Mouse (Mus musculus) MEL (cell line): ENCODE measurements around the gene Ctu2. TPM values are rescaled to one million over a fixed set of nuclear protein-coding genes. Genes with fewer than 3 reads are reported as not detected.

Experiments
- DNase-seq: peaks from one replicate; pipeline ENCODE4 v3.0.0; 2011; ENCODE audit warnings: low read depth, low spot score
- H3K27ac ChIP-seq: 2 replicates; pipeline ENCODE4 v1.5.1; 2012; ENCODE audit warnings: low read depth, mild to moderate bottlenecking, control low read depth, low read length, moderate library complexity; ENCODE audit not compliant: control insufficient read depth
- H3K27me3 ChIP-seq, 2 experiments: fragments of 150-350 bp in 1 of 2; sonication (generic) in 1 of 2; 2 replicates each; pipeline ENCODE4 v1.6.1; 2012; ENCODE audit warnings: low read length in 2 of 2, mild to moderate bottlenecking in 2 of 2, improper control_type of control experiment in 1 of 2, moderate library complexity in 1 of 2; ENCODE audit not compliant: insufficient read depth in 2 of 2, control insufficient read depth in 1 of 2
- H3K36me3 ChIP-seq, 2 experiments: 2 replicates each; pipeline ENCODE4 v1.6.1; 2012 to 2014; ENCODE audit warnings: low read length in 2 of 2, improper control_type of control experiment in 1 of 2, inconsistent platforms in 1 of 2, mild to moderate bottlenecking in 1 of 2; ENCODE audit not compliant: insufficient read depth in 2 of 2, control insufficient read depth in 1 of 2
- H3K4me1 ChIP-seq, 2 experiments: fragments of 150-350 bp in 1 of 2; sonication (generic) in 1 of 2; 2 replicates each; pipeline ENCODE4 v1.6.1; 2012; ENCODE audit warnings: low read length in 2 of 2, improper control_type of control experiment in 1 of 2, mild to moderate bottlenecking in 1 of 2; ENCODE audit not compliant: insufficient read depth in 2 of 2, control insufficient read depth in 1 of 2
- H3K4me3 ChIP-seq, 2 experiments: fragments of 150-350 bp in 1 of 2; sonication (generic) in 1 of 2; 2 replicates each; pipeline ENCODE4 v1.5.1; 2012; ENCODE audit warnings: low read depth in 2 of 2, low read length in 2 of 2, mild to moderate bottlenecking in 2 of 2, moderate library complexity in 2 of 2, control low read depth in 1 of 2, improper control_type of control experiment in 1 of 2; ENCODE audit not compliant: control insufficient read depth in 1 of 2, insufficient read depth in 1 of 2
- H3K79me2 ChIP-seq: 2 replicates; pipeline ENCODE4 v1.6.1; 2012; ENCODE audit warnings: mild to moderate bottlenecking, low read length, moderate library complexity; ENCODE audit not compliant: control insufficient read depth, poor library complexity, insufficient read depth
- H3K9ac ChIP-seq: 2 replicates; pipeline ENCODE4 v1.6.1; 2012; ENCODE audit warnings: low read depth, mild to moderate bottlenecking, control low read depth, low read length, moderate library complexity; ENCODE audit not compliant: control insufficient read depth, poor library complexity, severe bottlenecking
- H3K9me3 ChIP-seq: fragments of 150-350 bp; sonication (generic); replicated peaks from 2 replicates; pipeline ENCODE4 v1.6.1; 2012; ENCODE audit warnings: mild to moderate bottlenecking, low read length, improper control_type of control experiment, moderate library complexity; ENCODE audit not compliant: insufficient read depth
- BHLHE40 ChIP-seq: IDR thresholded peaks from 2 replicates; pipeline ENCODE4 v1.6.1; 2012; ENCODE audit warnings: low read depth, mild to moderate bottlenecking, inconsistent platforms, low read length, improper control_type of control experiment, borderline replicate concordance
- CHD1 ChIP-seq: IDR thresholded peaks from 2 replicates; pipeline ENCODE4 v1.6.1; 2012; ENCODE audit warnings: low read depth, mild to moderate bottlenecking, inconsistent platforms, low read length, improper control_type of control experiment
- CTCF ChIP-seq, 3 experiments: IDR thresholded peaks in 2 of 3; conservative IDR thresholded peaks in 1 of 3; 2 replicates each; pipeline ENCODE4 v1.5.1; 2011 to 2012; ENCODE audit warnings: low read length in 3 of 3, low read depth in 2 of 3, mild to moderate bottlenecking in 2 of 3, improper control_type of control experiment in 1 of 3, inconsistent platforms in 1 of 3, mixed read lengths in 1 of 3, moderate library complexity in 1 of 3; ENCODE audit not compliant: control insufficient read depth in 1 of 3, insufficient read depth in 1 of 3, poor library complexity in 1 of 3, severe bottlenecking in 1 of 3
- E2F4 ChIP-seq: IDR thresholded peaks from 2 replicates; pipeline ENCODE4 v1.6.1; 2011; ENCODE audit warnings: low read depth, low read length, improper control_type of control experiment, borderline replicate concordance
- ELF1 ChIP-seq: IDR thresholded peaks from 2 replicates; pipeline ENCODE4 v1.6.1; 2014; ENCODE audit warnings: low read depth, mild to moderate bottlenecking, inconsistent platforms, low read length, improper control_type of control experiment, moderate library complexity
- ETS1 ChIP-seq: IDR thresholded peaks from 2 replicates; pipeline ENCODE4 v1.6.1; 2012; ENCODE audit warnings: low read depth, mild to moderate bottlenecking, inconsistent platforms, low read length, improper control_type of control experiment, moderate library complexity
- GABPA ChIP-seq: IDR thresholded peaks from 2 replicates; pipeline ENCODE4 v1.6.1; 2012; ENCODE audit warnings: low read depth, mild to moderate bottlenecking, inconsistent platforms, low read length, improper control_type of control experiment, moderate library complexity
- GATA1 ChIP-seq: IDR thresholded peaks from 2 replicates; pipeline ENCODE4 v1.6.1; 2011; ENCODE audit warnings: low read depth, low read length, improper control_type of control experiment
- KAT2A ChIP-seq: conservative IDR thresholded peaks from 2 replicates; pipeline ENCODE4 v1.6.1; 2012; ENCODE audit warnings: low read depth, low read length, improper control_type of control experiment, inconsistent platforms
- MAFK ChIP-seq: IDR thresholded peaks from 2 replicates; pipeline ENCODE4 v1.6.1; 2011; ENCODE audit warnings: low read depth, mild to moderate bottlenecking, low read length, improper control_type of control experiment, borderline replicate concordance
- MAX ChIP-seq: IDR thresholded peaks from 2 replicates; pipeline ENCODE4 v1.6.1; 2011; ENCODE audit warnings: low read length, improper control_type of control experiment
- MAZ ChIP-seq: IDR thresholded peaks from 2 replicates; pipeline ENCODE4 v1.6.1; 2012; ENCODE audit warnings: low read depth, mild to moderate bottlenecking, inconsistent platforms, low read length, improper control_type of control experiment
- MEF2A ChIP-seq: IDR thresholded peaks from 2 replicates; pipeline ENCODE4 v1.6.1; 2014; ENCODE audit warnings: low read depth, mild to moderate bottlenecking, inconsistent platforms, low read length, improper control_type of control experiment; ENCODE audit not compliant: poor library complexity, insufficient replicate concordance, severe bottlenecking; ENCODE audit errors: extremely low read depth
- MXI1 ChIP-seq: IDR thresholded peaks from 2 replicates; pipeline ENCODE4 v1.6.1; 2011; ENCODE audit warnings: mild to moderate bottlenecking, low read depth, low read length, improper control_type of control experiment
- MYB ChIP-seq: IDR thresholded peaks from 2 replicates; pipeline ENCODE4 v1.6.1; 2011; ENCODE audit warnings: mild to moderate bottlenecking, low read depth, low read length, improper control_type of control experiment
- MYC ChIP-seq: IDR thresholded peaks from 2 replicates; pipeline ENCODE4 v1.6.1; 2011; ENCODE audit warnings: low read depth, mild to moderate bottlenecking, low read length, improper control_type of control experiment, moderate library complexity
- NELFE ChIP-seq: IDR thresholded peaks from 2 replicates; pipeline ENCODE4 v1.6.1; 2011; ENCODE audit warnings: low read depth, low read length, improper control_type of control experiment
- POLR2A ChIP-seq, 2 experiments: IDR thresholded peaks; 2 replicates each; pipeline ENCODE4 v1.6.1; 2011 to 2012; ENCODE audit warnings: low read length in 2 of 2, mild to moderate bottlenecking in 2 of 2, control low read depth in 1 of 2, improper control_type of control experiment in 1 of 2, low read depth in 1 of 2, moderate library complexity in 1 of 2; ENCODE audit not compliant: control insufficient read depth in 1 of 2, insufficient read depth in 1 of 2, poor library complexity in 1 of 2
- POLR2AphosphoS2 ChIP-seq: IDR thresholded peaks from 2 replicates; pipeline ENCODE4 v1.6.1; 2011; ENCODE audit warnings: low read length, improper control_type of control experiment
- POLR2AphosphoS5 ChIP-seq: IDR thresholded peaks from 2 replicates; pipeline ENCODE4 v1.6.1; 2012; ENCODE audit warnings: low read depth, borderline replicate concordance, mild to moderate bottlenecking, inconsistent platforms, low read length, moderate library complexity, mixed read lengths
- RAD21 ChIP-seq: IDR thresholded peaks from 2 replicates; pipeline ENCODE4 v1.6.1; 2011; ENCODE audit warnings: mild to moderate bottlenecking, low read depth, low read length, improper control_type of control experiment
- SIN3A ChIP-seq: IDR thresholded peaks from 2 replicates; pipeline ENCODE4 v1.6.1; 2012; ENCODE audit warnings: low read length, improper control_type of control experiment, inconsistent platforms
- SMC3 ChIP-seq: IDR thresholded peaks from 2 replicates; pipeline ENCODE4 v1.6.1; 2011; ENCODE audit warnings: low read depth, low read length, improper control_type of control experiment
- TCF12 ChIP-seq: IDR thresholded peaks from 2 replicates; pipeline ENCODE4 v1.6.1; 2014; ENCODE audit warnings: low read depth, mild to moderate bottlenecking, inconsistent platforms, low read length, improper control_type of control experiment, moderate library complexity
- USF1 ChIP-seq: IDR thresholded peaks from 2 replicates; pipeline ENCODE4 v1.6.1; 2014; ENCODE audit warnings: low read depth, mild to moderate bottlenecking, inconsistent platforms, low read length, improper control_type of control experiment, moderate library complexity
- ZKSCAN1 ChIP-seq: IDR thresholded peaks from 2 replicates; pipeline ENCODE4 v1.6.1; 2012; ENCODE audit warnings: low read depth, mild to moderate bottlenecking, inconsistent platforms, low read length, improper control_type of control experiment, moderate library complexity
- ZMIZ1 ChIP-seq: IDR thresholded peaks from 2 replicates; pipeline ENCODE4 v1.6.1; 2012; ENCODE audit warnings: low read depth, mild to moderate bottlenecking, inconsistent platforms, low read length, improper control_type of control experiment, moderate library complexity
- ZNF384 ChIP-seq: IDR thresholded peaks from 2 replicates; pipeline ENCODE4 v1.6.1; 2012; ENCODE audit warnings: low read depth, mild to moderate bottlenecking, inconsistent platforms, low read length, improper control_type of control experiment
- polyA plus RNA-seq, 2 experiments: library from polyadenylated mRNA; stranded (reverse) in 1 of 2; unstranded in 1 of 2; fragments of >175 nt in 1 of 2; fragments of >200 nt in 1 of 2; gene quantifications; 2 replicates each; pipeline versions ENCODE4 v1.2.1 to v1.2.4; 2012; ENCODE audit warnings: low replicate concordance in 2 of 2, low read depth in 1 of 2; ENCODE audit not compliant: insufficient read length in 2 of 2, insufficient read depth in 1 of 2, missing spikeins in 1 of 2
- total RNA-seq: library from RNA; depleted of rRNA; stranded (reverse); fragments of 300-350 nt; gene quantifications from 2 replicates; pipeline ENCODE4 v1.2.3, GENCODE M21; 2012

The Ctu2 gene
- total and polyA plus RNA-seq, 3 experiments = 44.0 to 57.4 TPM; not detected in 1

- no peak for DNase-seq
- Histone ChIP-seq H3K4me1 (peaks cover 0 to 3% of the 10 kb centered on the region in 2 experiments; a peak in 1 of 4 replicates), H3K27ac (no peak overlapping the region), H3K4me3 (peak overlapping the region in 1 of 2 experiments; percentile 69; a peak in 2 of 4 replicates), H3K9me3 (no peaks in the 10 kb centered on the region)
- TF ChIP-seq ELF1 = no peak
- TF ChIP-seq POLR2A (IDR thresholded peaks at IDR 0.05; ENCODE audit: control insufficient read depth in 1 of 2, insufficient read depth in 1 of 2, low read depth in 1 of 2, low read length in 2 of 2, poor library complexity in 1 of 2) = no peak
- no peak for TF ChIP-seq POLR2AphosphoS5
- no peak for TF ChIP-seq GATA1
- no peak for TF ChIP-seq NELFE
- no peak for TF ChIP-seq ZKSCAN1
- no peak for TF ChIP-seq GABPA
- no peak for TF ChIP-seq ETS1
- no peak for TF ChIP-seq KAT2A
- TF ChIP-seq RAD21 = no peak
- TF ChIP-seq MAZ = no peak
- TF ChIP-seq MEF2A = no peak
- no peak for TF ChIP-seq MYB
- no peak for TF ChIP-seq CTCF (IDR thresholded peaks at IDR 0.05 in 2 of 3, conservative IDR thresholded peaks at IDR 0.05 in 1 of 3; ENCODE audit: control insufficient read depth in 1 of 3, insufficient read depth in 1 of 3, low read depth in 2 of 3, low read length in 3 of 3, poor library complexity in 1 of 3, severe bottlenecking in 1 of 3)
- TF ChIP-seq SMC3 = no peak
- TF ChIP-seq MAFK = no peak
- TF ChIP-seq POLR2AphosphoS2 = no peak
- TF ChIP-seq MYC = no peak
- TF ChIP-seq MAX = no peak
- TF ChIP-seq, all 39 proteins: peak for 0
- H3K79me2 ChIP-seq = 0 out of 2 replicates have a peak, but pooled peaks cover 3% of the 10 kb centered on the region
- no peaks in the 10 kb centered on the region for H3K27me3 ChIP-seq
- no peaks in the 10 kb centered on the region for H3K36me3 ChIP-seq
- H3K9ac ChIP-seq = peak overlapping the region; percentile 60
Observed at GRCm38 (mm10) chr8:122442356-122442755, 33.6 kb upstream of the Ctu2 start.

- no peak overlapping the region for H3K27ac ChIP-seq
- TF ChIP-seq MXI1 (no peak), USF1 (no peak), ELF1 (no peak), NELFE (no peak), ZNF384 (no peak), CHD1 (no peak), SIN3A (no peak), TCF12 (no peak), ZMIZ1 (no peak), BHLHE40 (no peak), MAFK (no peak), POLR2AphosphoS5 (no peak), POLR2A (IDR thresholded peaks at IDR 0.05; ENCODE audit: control insufficient read depth in 1 of 2, insufficient read depth in 1 of 2, low read depth in 1 of 2, low read length in 2 of 2, poor library complexity in 1 of 2) (no peak), E2F4 (no peak), SMC3 (no peak)
Observed at GRCm38 (mm10) chr8:122442781-122443180, 33.2 kb upstream of the Ctu2 start.

More at GRCm38 (mm10) chr8:122442781-122443180, 33.2 kb upstream of the Ctu2 start:
- DNase-seq = no peak
- Histone ChIP-seq H3K27me3 (no peaks in the 10 kb centered on the region), H3K4me1 (peaks cover 0 to 3% of the 10 kb centered on the region in 2 experiments; a peak in 1 of 4 replicates), H3K79me2 (0 out of 2 replicates have a peak, but pooled peaks cover 3% of the 10 kb centered on the region), H3K9me3 (no peaks in the 10 kb centered on the region), H3K9ac (peak overlapping the region; percentile 60), H3K36me3 (no peaks in the 10 kb centered on the region), H3K4me3 (peak overlapping the region; percentile 69 to 82)
